Mouse (Mus musculus) ovary, postnatal 14 days (tissue): ENCODE measurements around the gene Igsf9.

Source experiments
- DNase-seq: peaks from one replicate; pipeline ENCODE4 v3.0.0; 2022; ENCODE audit warnings: low spot score

Igsf9 gene

GRCm38 (mm10) chr1:172468301-172468877, 13.2 kb upstream of the Igsf9 start:
- DNase-seq = no peak

GRCm38 (mm10) chr1:172469373-172469772, 12.2 kb upstream of the Igsf9 start:
- DNase-seq = no peak

- no peak for DNase-seq
Observed at GRCm38 (mm10) chr1:172469810-172470448, 11.7 kb upstream of the Igsf9 start.

GRCm38 (mm10) chr1:172472909-172473308, 8.7 kb upstream of the Igsf9 start:
- no peak for DNase-seq

- no peak for DNase-seq
Observed at GRCm38 (mm10) chr1:172474196-172474595, 7.4 kb upstream of the Igsf9 start.

GRCm38 (mm10) chr1:172475054-172475741, 6.4 kb upstream of the Igsf9 start, which contains the start of gene Slamf9:
Gene Slamf9, plus strand, starts transcription at chr1:172475358.
- DNase-seq = no peak

- DNase-seq = no peak
Observed at GRCm38 (mm10) chr1:172478020-172478419, 3.6 kb upstream of the Igsf9 start.

- no peak for DNase-seq
Observed at GRCm38 (mm10) chr1:172480376-172480775, 1.2 kb upstream of the Igsf9 start.

GRCm38 (mm10) chr1:172481111-172481510, 477 bp upstream of the Igsf9 start:
- no peak for DNase-seq

- DNase-seq = no peak
Observed at GRCm38 (mm10) chr1:172482518-172483360, 1.2 kb downstream of the Igsf9 start.

- no peak for DNase-seq
Observed at GRCm38 (mm10) chr1:172483361-172483660, 1.7 kb downstream of the Igsf9 start.

GRCm38 (mm10) chr1:172484236-172484635, 2.6 kb downstream of the Igsf9 start:
- DNase-seq = no peak

GRCm38 (mm10) chr1:172484671-172485070, 3.1 kb downstream of the Igsf9 start:
- DNase-seq = no peak

- DNase-seq = no peak
Observed at GRCm38 (mm10) chr1:172485821-172486220, 4.2 kb downstream of the Igsf9 start.

- no peak for DNase-seq
Observed at GRCm38 (mm10) chr1:172486236-172486635, 4.6 kb downstream of the Igsf9 start.

- DNase-seq = no peak
Observed at GRCm38 (mm10) chr1:172486651-172487050, 5.1 kb downstream of the Igsf9 start.

GRCm38 (mm10) chr1:172487859-172488258, 6.3 kb downstream of the Igsf9 start:
- DNase-seq = no peak

- no peak for DNase-seq
Observed at GRCm38 (mm10) chr1:172488831-172489230, 7.2 kb downstream of the Igsf9 start.

- no peak for DNase-seq
Observed at GRCm38 (mm10) chr1:172489585-172490250, 8.1 kb downstream of the Igsf9 start.

GRCm38 (mm10) chr1:172490261-172490661, 8.7 kb downstream of the Igsf9 start:
- DNase-seq = peak; percentile 96

- DNase-seq = no peak
Observed at GRCm38 (mm10) chr1:172492047-172492446, 10.5 kb downstream of the Igsf9 start.

GRCm38 (mm10) chr1:172493516-172493915, 11.9 kb downstream of the Igsf9 start:
- DNase-seq = no peak
